Mouse (Mus musculus) T-cell, adult 2 months (primary cell): ENCODE results near the gene Gtf2f2.
"Not testable (repeated sequence)": the region's sequence is repeated elsewhere in the genome, so short reads cannot be mapped to it uniquely, and the experiment has no call there.

Experiments
- DNase-seq: peaks from one replicate; pipeline ENCODE4 v3.0.0; 2022; ENCODE audit warnings: low spot score

Gene Gtf2f2

DNA sequence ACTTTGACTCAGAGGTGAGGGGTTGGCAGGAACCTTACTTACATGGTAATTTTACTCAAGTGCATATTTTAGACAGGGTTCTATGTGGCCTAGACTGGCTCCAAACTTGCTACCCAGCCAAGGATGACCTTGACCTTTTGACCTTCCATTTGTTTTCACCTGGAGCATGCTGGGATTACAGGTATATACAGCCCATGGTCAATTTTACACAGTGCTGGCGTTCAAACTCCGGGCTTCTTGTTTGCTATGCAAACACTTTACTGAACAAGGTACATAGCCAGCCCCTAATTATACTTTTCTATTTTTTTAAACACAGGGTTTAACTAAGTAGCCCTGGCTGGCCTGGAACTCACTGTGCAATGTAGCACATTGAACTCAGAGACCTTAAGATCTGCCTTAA lies 98.0 kb downstream of the Gtf2f2 start:
- DNase-seq, result no peak

DNA sequence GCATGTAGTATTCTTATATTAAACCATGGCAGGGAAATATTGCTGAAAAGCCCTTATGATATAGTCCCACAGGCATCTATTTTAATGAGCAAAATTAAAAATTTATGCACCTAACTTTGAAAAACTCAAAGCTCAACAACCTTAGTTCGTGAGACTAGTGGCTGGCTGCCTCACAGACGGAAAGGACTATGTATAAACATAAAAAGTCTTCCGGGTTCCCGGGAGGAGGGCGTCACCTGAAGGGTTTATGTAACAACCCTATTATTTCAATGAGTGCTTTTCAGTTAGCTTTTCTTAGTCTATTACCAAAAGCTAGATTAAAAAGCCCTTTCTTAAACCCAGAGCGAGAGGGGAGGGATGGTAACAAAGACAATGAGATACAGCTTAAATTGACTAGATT lies 98.7 kb downstream of the Gtf2f2 start:
- no peak for DNase-seq

DNA sequence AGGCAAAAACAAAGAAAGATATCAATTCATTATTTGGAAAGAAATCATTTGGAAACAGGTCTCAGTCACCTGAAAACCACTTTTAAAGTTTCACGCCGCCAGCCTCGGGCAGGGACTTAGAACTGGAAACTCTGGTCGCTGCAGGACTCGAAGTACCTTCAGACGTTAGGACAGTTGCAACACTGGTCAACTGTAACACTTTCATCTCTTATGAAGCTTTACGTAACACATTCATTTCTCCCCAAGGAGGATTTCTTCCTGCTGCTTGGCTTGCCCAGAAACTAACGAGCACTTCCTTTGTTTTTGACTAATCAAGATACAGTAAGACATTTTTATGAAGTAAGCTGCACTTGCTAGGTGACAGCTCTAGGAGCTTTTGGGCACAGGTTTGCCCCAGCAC lies 103.7 kb downstream of the Gtf2f2 start:
- DNase-seq, result no peak

GRCm38 (mm10) chr14:75904972-75905371 lies 105.7 kb downstream of the Gtf2f2 start:
- DNase-seq, result no peak

GRCm38 (mm10) chr14:75903131-75903530 lies 107.5 kb downstream of the Gtf2f2 start:
- DNase-seq, result no peak

DNA sequence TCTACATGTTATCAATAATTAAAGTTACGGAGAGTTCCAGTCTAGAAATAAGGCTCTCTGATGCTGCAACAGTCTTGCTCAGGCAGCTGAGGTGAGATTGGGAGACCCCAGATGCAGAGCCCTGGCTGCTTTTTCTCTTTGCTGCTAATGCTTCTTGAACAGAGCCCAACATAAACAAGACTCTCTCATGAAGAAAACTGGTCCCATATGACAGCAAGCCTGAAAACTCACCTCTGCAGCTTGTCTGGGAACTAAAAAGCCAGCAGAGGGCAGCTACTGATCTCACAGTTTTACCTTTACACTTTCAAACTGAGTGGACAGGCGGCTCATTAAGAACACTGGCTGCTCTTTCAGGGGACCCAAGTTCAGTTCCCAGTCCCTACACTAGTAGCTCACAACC lies 108.7 kb downstream of the Gtf2f2 start:
- DNase-seq, result no peak

DNA sequence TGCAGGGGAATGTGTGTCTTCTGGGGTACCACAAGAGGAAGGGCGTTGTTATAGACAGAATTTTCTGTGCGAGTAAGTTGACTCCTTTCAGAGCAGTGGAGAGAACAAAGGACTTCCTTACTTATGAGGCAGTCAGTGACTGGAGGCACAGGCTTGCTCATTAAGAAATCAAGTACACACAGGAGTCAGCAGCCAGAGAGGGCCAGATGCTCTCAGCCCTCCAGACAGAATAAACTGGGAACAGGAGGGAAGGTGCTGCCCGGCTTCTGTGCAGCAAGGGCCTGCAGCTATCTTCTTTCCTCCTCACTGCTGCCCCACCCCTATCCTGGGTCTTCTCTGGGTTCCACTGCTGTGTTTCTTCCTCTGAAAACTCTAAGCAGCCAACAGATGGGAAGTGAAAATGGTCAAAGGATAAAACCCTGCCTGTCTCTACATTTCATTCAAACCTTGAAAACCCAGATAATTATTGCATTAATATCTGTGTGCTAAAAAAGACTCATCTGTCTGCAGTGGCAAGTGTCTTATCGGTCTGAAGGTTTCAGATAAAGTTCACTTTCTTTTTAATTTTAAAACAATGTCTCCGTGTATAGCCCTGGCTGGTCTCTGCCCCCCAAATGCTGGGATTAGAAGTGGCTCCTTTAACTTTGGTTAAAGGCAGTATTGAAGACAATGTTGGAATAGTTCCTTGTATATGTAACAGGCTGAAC lies 109.7 kb downstream of the Gtf2f2 start:
- no peak for DNase-seq

DNA sequence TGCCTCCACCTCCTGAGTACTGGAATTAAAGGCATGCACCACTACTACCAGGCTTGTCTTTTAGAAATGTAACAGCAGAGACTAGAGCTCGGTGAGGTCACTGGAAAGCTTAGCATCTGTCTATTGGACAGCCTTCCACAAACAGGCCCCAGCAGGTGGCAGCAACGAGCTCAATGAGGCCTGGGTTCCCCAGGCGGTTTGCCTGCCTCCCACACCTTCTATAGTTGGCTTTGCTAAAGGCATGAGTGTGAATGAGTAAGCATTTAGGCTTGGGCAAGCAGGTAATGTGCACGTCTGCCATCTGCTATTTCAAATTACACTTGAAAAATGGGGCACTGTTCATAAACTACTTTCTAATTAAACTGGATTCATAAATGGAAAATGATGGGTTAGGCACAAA lies 111.1 kb downstream of the Gtf2f2 start:
- peak; percentile 67 for DNase-seq

GRCm38 (mm10) chr14:75892118-75892517 lies 118.5 kb downstream of the Gtf2f2 start:
- DNase-seq, result no peak

GRCm38 (mm10) chr14:75883873-75884272 lies 126.8 kb downstream of the Gtf2f2 start:
- DNase-seq, result no peak

GRCm38 (mm10) chr14:75883330-75883729 lies 127.3 kb downstream of the Gtf2f2 start:
- no peak for DNase-seq

DNA sequence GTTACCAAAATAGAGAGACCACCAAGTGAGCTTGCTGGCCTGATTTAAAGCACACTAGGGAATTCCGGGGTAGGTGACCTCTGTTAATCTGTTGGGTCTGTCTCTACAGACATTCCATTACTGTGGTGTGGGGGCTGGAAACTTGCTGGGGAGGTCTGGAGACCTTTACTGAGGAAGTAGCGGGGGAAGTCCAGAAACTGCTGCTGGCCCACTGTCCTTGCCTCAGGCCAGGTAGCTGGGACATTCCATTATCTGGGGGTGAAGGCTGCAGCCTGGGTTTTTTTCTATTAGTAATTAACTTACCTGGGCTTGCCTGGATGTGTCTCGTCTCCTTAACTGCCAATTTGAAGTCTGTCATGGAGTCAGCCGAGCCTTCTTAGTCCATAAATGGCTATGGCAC lies 128.8 kb downstream of the Gtf2f2 start:
- DNase-seq, result no peak

GRCm38 (mm10) chr14:75878980-75879379 lies 131.7 kb downstream of the Gtf2f2 start:
- DNase-seq, result no peak

GRCm38 (mm10) chr14:75877297-75877696 lies 133.4 kb downstream of the Gtf2f2 start:
- no peak for DNase-seq

DNA sequence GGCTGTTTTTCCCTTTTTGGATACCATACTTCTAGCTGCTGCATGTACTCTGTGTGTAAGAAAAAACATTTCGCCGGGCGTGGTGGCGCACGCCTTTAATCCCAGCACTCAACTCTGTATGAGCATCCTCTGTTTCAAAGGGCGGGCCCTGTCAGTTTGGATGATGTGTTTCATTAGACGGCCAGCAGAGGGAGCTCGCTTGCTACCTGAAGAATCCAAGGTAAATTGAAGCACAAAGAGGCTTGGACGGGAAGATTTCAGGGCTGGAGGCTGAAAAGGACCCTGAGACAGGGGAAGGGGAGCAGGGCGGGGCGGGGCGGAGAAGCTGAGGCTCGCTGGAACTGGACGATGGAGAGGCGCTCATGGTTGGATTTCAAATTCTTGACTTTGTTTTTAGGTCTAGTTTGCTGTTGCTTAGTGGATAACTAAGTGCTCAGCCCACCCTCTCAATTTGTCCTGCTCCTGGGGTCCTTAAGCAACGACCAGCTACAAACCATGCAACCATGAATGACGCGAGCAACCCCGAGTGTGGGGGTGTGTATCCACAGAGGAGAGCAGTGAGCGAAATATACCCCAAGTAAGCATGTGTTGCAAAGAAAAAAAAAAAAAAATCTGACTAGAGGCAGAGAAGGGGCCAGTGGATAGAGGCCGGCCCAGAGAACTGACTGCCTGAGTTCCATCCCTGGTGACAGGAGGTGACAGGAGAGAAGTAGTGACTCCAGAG lies 134.2 kb downstream of the Gtf2f2 start:
- peak; percentile 68 for DNase-seq

- DNase-seq, result no peak
Measured at GRCm38 (mm10) chr14:75873612-75874011, 137.1 kb downstream of the Gtf2f2 start.

GRCm38 (mm10) chr14:75871750-75872149 lies 138.9 kb downstream of the Gtf2f2 start:
- no peak for DNase-seq

DNA sequence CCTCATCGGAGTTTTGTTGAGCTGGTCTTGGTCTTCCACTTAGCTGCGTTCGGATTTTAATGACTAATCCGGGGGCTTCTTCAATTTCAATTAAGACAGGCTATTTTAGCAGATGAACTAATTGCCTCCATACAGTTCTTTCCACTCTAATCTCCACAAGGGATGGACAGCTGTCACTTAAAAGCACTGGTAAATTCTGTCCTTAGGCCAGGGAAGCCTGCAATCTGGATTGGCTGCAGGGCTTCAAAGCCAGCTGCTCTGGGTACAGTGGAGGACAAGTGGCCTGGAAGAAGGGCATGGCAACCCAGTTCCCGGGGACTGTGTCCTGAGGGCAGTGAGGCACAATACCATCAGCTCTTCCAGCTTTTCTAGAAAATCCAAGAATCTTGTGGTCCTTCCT lies 139.6 kb downstream of the Gtf2f2 start:
- no peak for DNase-seq

DNA sequence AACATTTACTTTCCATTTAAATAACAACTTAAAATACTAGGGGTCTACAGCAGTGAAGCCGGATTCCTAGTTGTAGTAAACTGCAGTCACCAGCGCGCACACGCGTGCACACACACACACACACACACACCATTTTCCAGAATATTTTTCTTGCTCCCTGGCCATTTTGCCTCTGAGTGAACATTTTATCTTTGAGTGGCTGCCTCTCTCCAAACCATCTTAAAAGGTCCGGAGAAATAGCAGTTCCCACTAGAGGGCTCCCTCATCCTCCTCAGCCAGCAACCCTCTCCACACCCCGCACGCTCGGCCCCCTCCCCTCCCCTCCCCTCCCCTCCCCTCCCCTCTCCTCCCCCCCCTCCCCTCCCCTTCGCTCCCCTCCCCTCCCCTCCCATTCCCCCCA lies 140.0 kb downstream of the Gtf2f2 start:
- DNase-seq, result peak; percentile 14

- no peak for DNase-seq
Measured at GRCm38 (mm10) chr14:75869769-75870363, 140.8 kb downstream of the Gtf2f2 start.

DNA sequence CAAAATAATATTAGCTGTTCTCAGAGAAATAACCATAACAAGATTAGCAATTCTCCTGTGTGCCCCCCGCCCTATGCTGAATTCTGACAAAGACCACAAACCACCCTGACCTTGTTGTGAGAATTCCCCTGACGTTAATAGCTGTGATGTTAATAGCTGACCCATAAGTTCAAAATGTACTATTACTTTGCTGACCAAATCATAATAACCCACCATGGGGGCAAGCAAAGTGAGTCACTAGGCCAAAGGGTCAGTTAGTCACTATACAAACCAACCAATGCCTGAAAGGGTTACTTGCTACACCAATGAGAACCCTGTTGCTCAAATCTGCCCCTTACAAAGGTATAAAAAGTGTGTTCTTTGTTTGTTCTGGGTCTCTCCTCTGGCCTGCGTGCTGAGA lies 142.6 kb downstream of the Gtf2f2 start:
- DNase-seq, result not testable (repeated sequence)

DNA sequence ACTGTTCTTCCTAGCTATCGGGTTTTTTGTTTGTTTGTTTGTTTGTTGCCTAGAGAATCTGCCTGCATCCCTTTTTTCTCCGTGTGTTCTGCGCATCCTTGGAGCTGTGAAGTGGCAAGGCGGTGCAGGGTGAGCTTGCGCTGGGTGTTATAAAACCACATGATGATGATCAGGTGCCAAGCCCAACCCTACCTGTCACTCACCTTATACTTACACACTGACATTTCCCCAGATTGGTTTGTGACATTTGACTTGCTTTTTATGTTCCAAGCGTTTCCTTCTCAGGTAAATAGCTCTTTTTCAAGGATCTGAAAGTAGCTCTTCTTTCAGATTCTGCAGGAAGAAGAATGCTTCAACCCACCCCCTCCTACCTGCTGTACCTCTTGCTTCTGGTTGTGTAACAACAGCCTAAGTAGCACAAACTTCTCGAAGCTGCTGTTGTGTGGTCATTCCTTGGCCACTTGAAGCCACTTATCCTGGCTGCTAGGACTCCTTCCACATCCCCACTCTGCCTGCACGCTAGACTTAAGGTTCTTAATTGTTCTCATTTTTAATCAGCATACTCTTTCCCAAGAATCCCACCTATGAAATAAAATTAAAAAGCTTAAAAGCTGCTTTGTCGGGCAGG lies 143.8 kb downstream of the Gtf2f2 start:
- no peak for DNase-seq
